17 mouse cellular contexts compared by ENCODE assay signal in the genomic region with DNA sequence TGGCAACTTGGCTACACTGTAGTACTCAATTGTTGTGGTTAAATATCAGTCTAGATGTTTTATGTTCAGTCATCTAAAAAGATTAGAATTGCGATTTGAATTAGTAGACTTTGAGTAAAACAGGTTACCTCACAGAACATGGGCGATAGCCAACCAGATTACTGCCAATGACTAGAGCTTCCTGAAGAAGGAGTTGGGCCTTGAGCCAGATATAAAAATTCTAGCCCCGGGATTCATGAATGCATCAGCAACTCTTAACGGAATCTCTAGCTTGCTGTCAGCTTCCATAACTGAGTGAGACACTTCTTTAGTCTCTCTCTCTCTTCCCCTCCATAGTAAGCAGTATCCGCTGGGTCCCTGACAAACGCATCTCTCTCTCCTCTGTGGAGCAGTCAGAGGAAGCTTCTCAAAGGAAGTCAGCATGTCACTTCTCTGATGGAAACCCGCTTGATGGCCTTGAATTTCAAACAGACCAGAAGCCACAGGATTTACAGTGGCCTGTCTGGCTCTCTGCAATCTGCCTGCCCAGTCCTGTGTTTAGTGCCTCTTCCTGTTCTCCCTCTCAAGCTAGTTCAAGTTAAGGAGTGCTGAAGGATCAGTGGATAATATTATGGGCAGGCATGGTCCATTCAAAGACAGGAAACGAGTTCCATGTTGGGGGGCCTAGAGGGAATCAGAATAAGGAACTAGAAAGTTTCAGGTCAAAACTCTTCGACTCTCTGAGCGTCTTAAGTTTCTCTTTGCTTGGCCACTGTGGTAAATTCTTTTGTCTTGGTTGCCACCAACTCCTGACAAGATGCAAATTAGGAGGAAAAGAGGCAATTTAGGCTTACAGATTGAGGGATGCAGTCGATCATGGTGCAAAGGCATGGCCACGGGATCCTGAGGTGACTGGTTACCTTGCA. TPM values are rescaled to one million over a fixed set of nuclear protein-coding genes. Genes with fewer than 3 reads are reported as not detected.
A peak's percentile ranks its signal among the peaks of the same experiment; 100 is the strongest.
DNase-seq lines count a peak whose midpoint lies in the region; ATAC-seq and TF ChIP-seq lines count a peak whose summit lies in the region.
"Had no signal": no experiment of that assay in that cellular context is flagged by ENCODE, and none has a peak within 500 bp of the region (broad histone marks: within the 10 kb centered on the region; RNA-seq: fewer than 3 reads in every experiment).

No protein-coding gene starts in this region.

- in situ Hi-C loops in CH12.LX (cut with MboI; ENCODE audit: low pct_ligation_motif_present, low pct_unique_long_range_greater_than_20kb, low sequenced_read_pairs) = no loop called here

- no peak for TF ChIP-seq POLR2A in CH12.LX (IDR thresholded peaks at IDR 0.05; ENCODE audit: low read depth, low read length)

- peak; percentile 71 for TF ChIP-seq EP300 in CH12.LX (IDR thresholded peaks at IDR 0.05; ENCODE audit: low read length)

- H3K36me3 ChIP-seq in forebrain, embryonic 13.5 days (ENCODE audit: poor library complexity, severe bottlenecking) = no peaks in the 10 kb centered on the region
- no peaks in the 10 kb centered on the region for H3K36me3 ChIP-seq in forebrain, embryonic 12.5 days (replicated peaks)
- no peaks in the 10 kb centered on the region for H3K36me3 ChIP-seq in CH12.LX (replicated peaks in 1 of 2; ENCODE audit: control insufficient read depth in 1 of 2, insufficient read depth in 1 of 2, low read length in 1 of 2)
- H3K36me3 ChIP-seq: limb, embryonic 12.5 days had no signal

- no peaks in the 10 kb centered on the region for H3K9me3 ChIP-seq in forebrain, embryonic 13.5 days (replicated peaks)
- no peaks in the 10 kb centered on the region for H3K9me3 ChIP-seq in forebrain, embryonic 12.5 days
- no peaks in the 10 kb centered on the region for H3K9me3 ChIP-seq in CH12.LX (replicated peaks; ENCODE audit: low read length)
- H3K9me3 ChIP-seq: limb, embryonic 12.5 days had no signal

- H3K4me2 ChIP-seq in forebrain, embryonic 13.5 days = no peak overlapping the region
- H3K4me2 ChIP-seq in forebrain, embryonic 12.5 days = no peak overlapping the region
- H3K4me2 ChIP-seq in CH12.LX (ENCODE audit: insufficient read depth, low read depth, poor library complexity, severe bottlenecking) = peak overlapping the region; percentile 63
- H3K4me2 ChIP-seq: limb, embryonic 12.5 days had no signal

- 78% methylated on average over 12 of the region's 12 CpGs for WGBS in forebrain, embryonic 13.5 days
- 87% methylated on average over 12 of the region's 12 CpGs for WGBS in forebrain, embryonic 12.5 days

- H3K27ac ChIP-seq in forebrain, embryonic 13.5 days = no peak overlapping the region
- no peak overlapping the region for H3K27ac ChIP-seq in forebrain, embryonic 12.5 days
- no peak overlapping the region for H3K27ac ChIP-seq in CH12.LX (ENCODE audit: insufficient read depth, low read depth)
- H3K27ac ChIP-seq: limb, embryonic 12.5 days; macrophage had no signal

- H3K9ac ChIP-seq in forebrain, embryonic 13.5 days = no peak overlapping the region
- no peak overlapping the region for H3K9ac ChIP-seq in forebrain, embryonic 12.5 days
- no peak overlapping the region for H3K9ac ChIP-seq in CH12.LX (ENCODE audit: insufficient read depth, low read depth)
- H3K9ac ChIP-seq: limb, embryonic 12.5 days had no signal

- H3K79me2 ChIP-seq in CH12.LX (replicated peaks; ENCODE audit: control insufficient read depth, extremely low read depth, insufficient read depth, poor library complexity, severe bottlenecking) = no peaks in the 10 kb centered on the region

- H3K4me1 ChIP-seq in forebrain, embryonic 13.5 days = peaks cover 10% of the 10 kb centered on the region
- H3K4me1 ChIP-seq in forebrain, embryonic 12.5 days = no peaks in the 10 kb centered on the region
- peaks cover 4 to 16% of the 10 kb centered on the region in 2 experiments for H3K4me1 ChIP-seq in CH12.LX (ENCODE audit: control insufficient read depth in 1 of 2, insufficient read depth in 2 of 2)
- H3K4me1 ChIP-seq: limb, embryonic 12.5 days had no signal

- no peak for TF ChIP-seq CTCF in CH12.LX (conservative IDR thresholded peaks at IDR 0.05 in 1 of 2, IDR thresholded peaks at IDR 0.05 in 1 of 2; ENCODE audit: low read depth in 2 of 2, low read length in 2 of 2)

- no peak overlapping the region for H3K4me3 ChIP-seq in forebrain, embryonic 13.5 days
- no peak overlapping the region for H3K4me3 ChIP-seq in forebrain, embryonic 12.5 days (replicated peaks)
- no peak overlapping the region for H3K4me3 ChIP-seq in CH12.LX (replicated peaks in 1 of 3; ENCODE audit: low read depth in 2 of 3, low read length in 2 of 3, poor library complexity in 1 of 3)
- H3K4me3 ChIP-seq: erythroblast, embryonic 14.5 days; limb, embryonic 12.5 days; myocyte had no signal

- no peaks in the 10 kb centered on the region for H3K27me3 ChIP-seq in forebrain, embryonic 13.5 days
- no peaks in the 10 kb centered on the region for H3K27me3 ChIP-seq in forebrain, embryonic 12.5 days
- peaks cover 2% of the 10 kb centered on the region for H3K27me3 ChIP-seq in CH12.LX (replicated peaks)
- H3K27me3 ChIP-seq: limb, embryonic 12.5 days had no signal

- DNase-seq in lung, postnatal 10 days = peak; percentile 17
- no peak for DNase-seq in lung, postnatal 25 days (ENCODE audit: low spot score)
- DNase-seq in CH12.LX (ENCODE audit: extremely low read depth) = peak; percentile 45
- no peak for DNase-seq in kidney, postnatal 4 days
- DNase-seq: cerebellum, adult 11-12 months; embryo, embryonic 11 days; heart, postnatal 14 days; kidney, adult 11 months; kidney, postnatal 36 days; right cerebral cortex, postnatal 14 days had no signal

- 0 out of 2 replicates have a peak, but pooled peaks have one; percentile 6 for ATAC-seq in forebrain, embryonic 13.5 days
- ATAC-seq in forebrain, embryonic 12.5 days (ENCODE audit: low FRiP score) = no peak
- peak; percentile 47; the same call in 1 of the 2 replicates for ATAC-seq in common myeloid progenitor, adult 5-6 weeks (replicated peaks; ENCODE audit: low read depth, poor library complexity, severe bottlenecking)

- dilution Hi-C loops in CH12.LX (cut with MboI; ENCODE audit: extremely low pct_ligation_motif_present, extremely low pct_unique_long_range_greater_than_20kb, low sequenced_read_pairs) = no loop called here

- no peak for TF ChIP-seq RAD21 in CH12.LX (IDR thresholded peaks at IDR 0.05; ENCODE audit: low read depth, low read length)

TF ChIP-seq in CH12.LX, 34 proteins besides CTCF, POLR2A, EP300 and RAD21:
- TF ChIP-seq ETS1 (conservative IDR thresholded peaks at IDR 0.05; ENCODE audit: low read depth, low read length) (peak; percentile 40; the same call in 1 of the 2 replicates), SIN3A (IDR thresholded peaks at IDR 0.05; ENCODE audit: low read length) (no peak), UBTF (IDR thresholded peaks at IDR 0.05; ENCODE audit: low read depth, low read length) (no peak), CHD1 (IDR thresholded peaks at IDR 0.05; ENCODE audit: low read depth, low read length) (no peak), CHD2 (IDR thresholded peaks at IDR 0.05; ENCODE audit: low read length) (peak; percentile 28; the same call in 1 of the 2 replicates), MAFK (IDR thresholded peaks at IDR 0.05; ENCODE audit: insufficient replicate concordance, low read length) (peak; percentile 37; the same call in 1 of the 2 replicates), MAZ (IDR thresholded peaks at IDR 0.05; ENCODE audit: low read depth, low read length) (no peak), IRF4 (IDR thresholded peaks at IDR 0.05; ENCODE audit: low read depth, low read length) (peak; percentile 62; the same call in 1 of the 2 replicates), JUN (IDR thresholded peaks at IDR 0.05; ENCODE audit: insufficient read depth, low read depth, low read length) (no peak), ELF1 (IDR thresholded peaks at IDR 0.05; ENCODE audit: low read depth, low read length) (no peak; the same call in 1 of the 2 replicates), BHLHE40 (IDR thresholded peaks at IDR 0.05; ENCODE audit: low read depth, low read length) (no peak)
TF ChIP-seq in CH12.LX: peak in this region for 4.

RNA-seq across cellular contexts. Expression of a gene that starts 46.0 kb away (rescaled TPM):
- 0.49 and 0.53 TPM in 2 replicates for polyA plus RNA-seq in forebrain, embryonic 13.5 days (2015; fragmentation: Nextera tagmentation; extraction: Ambion mirVana)
- polyA plus RNA-seq in forebrain, embryonic 12.5 days (2016; fragmentation: Nextera tagmentation; extraction: Ambion mirVana) = 0.45 and 0.46 TPM in 2 replicates
- total RNA-seq in CH12.LX (2012; rRNA removed) (not detected in 2 replicates), CH12.LX (2014; rRNA removed) (not detected in 2 replicates)
- not detected in 2 replicates for polyA plus RNA-seq in CH12.LX (2012; ENCODE audit: insufficient read length, low read depth)
- 0.34 and 0.50 TPM in 2 replicates for total RNA-seq in common myeloid progenitor, adult 5-6 weeks (2017)
- polyA plus RNA-seq: erythroblast, embryonic 14.5 days had no signal

Comparison
In these comparisons a context has a peak if more than half of its experiments do, and no peak if none do; other contexts are left out.
1. DNase-seq: peak in lung, postnatal 10 days (single experiment) and CH12.LX (single experiment); none in lung, postnatal 25 days (single experiment) and kidney, postnatal 4 days (0 of 2).